Mouse (Mus musculus) urinary bladder, postnatal 4 days (tissue): ENCODE measurements around the gene Tspan14.

Experiments used
- DNase-seq, 2 experiments: peaks; one replicate each; pipeline ENCODE4 v3.0.0; 2021 to 2022; ENCODE audit warnings: low spot score in 2 of 2

The Tspan14 gene

DNA sequence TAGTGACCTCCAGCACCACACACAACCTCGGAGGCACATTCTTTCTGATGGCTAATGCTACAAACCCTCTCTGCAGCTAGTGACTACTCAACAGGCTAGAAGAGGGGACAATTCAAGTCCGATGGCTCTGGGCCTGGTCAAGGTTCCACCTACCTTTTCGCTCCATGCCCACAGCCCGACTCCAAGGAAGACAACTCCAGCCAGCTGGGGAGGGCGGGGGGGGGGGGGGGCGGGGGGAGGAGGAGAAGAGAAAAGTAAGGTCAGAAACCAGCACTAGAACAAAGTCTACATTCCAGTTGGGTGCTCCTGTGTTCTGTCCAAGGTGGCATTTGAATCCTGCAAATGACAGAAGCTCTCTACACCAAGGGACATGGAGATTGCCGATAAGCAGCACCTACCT lies 48.1 kb downstream of the Tspan14 start:
- DNase-seq: no peak

DNA sequence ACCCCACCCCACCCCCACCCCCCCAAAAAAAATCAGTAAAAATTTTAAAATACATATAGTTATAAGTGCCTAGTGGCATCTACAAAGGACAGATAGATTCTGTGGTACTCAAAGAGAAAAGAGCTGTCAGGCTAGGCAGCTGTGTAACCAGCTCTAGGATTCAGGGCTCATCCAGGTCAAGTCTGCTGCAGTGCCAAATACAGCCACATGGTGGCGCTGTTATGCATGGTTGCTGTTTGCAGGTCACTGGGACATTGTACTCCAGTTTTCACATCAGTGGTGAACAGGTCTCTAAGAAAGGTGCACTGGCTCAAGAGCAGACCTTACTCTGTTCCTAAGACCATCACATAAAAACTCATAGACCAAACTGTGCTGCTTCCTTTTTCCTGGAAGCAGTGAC lies 49.0 kb downstream of the Tspan14 start:
- DNase-seq: peak; percentile 78 to 91

- no peak for DNase-seq
Measured at GRCm38 (mm10) chr14:40916667-40917066, 49.9 kb downstream of the Tspan14 start.

- no peak for DNase-seq
Measured at GRCm38 (mm10) chr14:40915838-40916237, 50.8 kb downstream of the Tspan14 start.

GRCm38 (mm10) chr14:40914701-40915100 lies 51.9 kb downstream of the Tspan14 start:
- no peak for DNase-seq

GRCm38 (mm10) chr14:40913709-40914108 lies 52.9 kb downstream of the Tspan14 start:
- no peak for DNase-seq

DNA sequence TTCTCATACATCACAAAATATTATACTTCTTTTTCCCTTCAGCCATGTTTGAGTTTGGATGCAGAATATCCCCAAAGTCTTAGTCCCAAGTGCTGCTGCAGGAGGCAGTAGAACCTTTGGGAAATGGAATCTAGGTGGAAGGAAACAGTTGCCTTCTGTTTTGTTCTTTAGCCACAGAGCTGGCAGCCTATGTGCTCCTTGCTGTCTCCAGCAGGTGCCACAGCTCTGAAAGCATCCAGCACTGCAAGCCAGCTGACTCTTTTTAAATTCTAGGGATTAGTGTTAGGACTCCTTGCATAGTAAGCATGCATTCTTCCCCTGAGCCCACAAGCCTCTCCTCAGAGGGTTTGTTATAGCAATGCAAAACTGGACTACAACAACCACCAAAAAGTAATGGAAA lies 55.1 kb downstream of the Tspan14 start:
- no peak for DNase-seq

DNA sequence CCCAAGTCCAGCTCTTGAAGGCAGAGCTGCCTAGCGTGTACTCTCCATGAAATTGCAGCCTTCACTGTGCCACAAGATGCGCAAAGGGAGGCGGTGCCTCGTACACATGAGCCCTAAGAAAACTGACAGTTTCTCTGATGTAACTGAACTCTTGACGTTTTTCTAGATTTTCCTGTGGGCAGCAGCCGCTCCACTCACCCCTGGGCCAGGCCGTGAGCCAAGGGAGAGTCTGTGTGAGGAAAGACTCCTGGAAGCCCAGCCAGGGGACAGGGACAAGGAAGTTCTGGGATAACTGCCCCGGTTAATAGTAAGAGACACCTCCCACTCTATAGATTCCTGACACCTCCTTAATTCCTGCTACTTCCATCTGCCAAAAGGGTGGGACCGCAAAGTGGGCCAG lies 57.8 kb downstream of the Tspan14 start:
- no peak for DNase-seq

- no peak for DNase-seq
Measured at GRCm38 (mm10) chr14:40906770-40907169, 59.8 kb downstream of the Tspan14 start.

- DNase-seq: no peak
Measured at GRCm38 (mm10) chr14:40905813-40906212, 60.8 kb downstream of the Tspan14 start.

DNA sequence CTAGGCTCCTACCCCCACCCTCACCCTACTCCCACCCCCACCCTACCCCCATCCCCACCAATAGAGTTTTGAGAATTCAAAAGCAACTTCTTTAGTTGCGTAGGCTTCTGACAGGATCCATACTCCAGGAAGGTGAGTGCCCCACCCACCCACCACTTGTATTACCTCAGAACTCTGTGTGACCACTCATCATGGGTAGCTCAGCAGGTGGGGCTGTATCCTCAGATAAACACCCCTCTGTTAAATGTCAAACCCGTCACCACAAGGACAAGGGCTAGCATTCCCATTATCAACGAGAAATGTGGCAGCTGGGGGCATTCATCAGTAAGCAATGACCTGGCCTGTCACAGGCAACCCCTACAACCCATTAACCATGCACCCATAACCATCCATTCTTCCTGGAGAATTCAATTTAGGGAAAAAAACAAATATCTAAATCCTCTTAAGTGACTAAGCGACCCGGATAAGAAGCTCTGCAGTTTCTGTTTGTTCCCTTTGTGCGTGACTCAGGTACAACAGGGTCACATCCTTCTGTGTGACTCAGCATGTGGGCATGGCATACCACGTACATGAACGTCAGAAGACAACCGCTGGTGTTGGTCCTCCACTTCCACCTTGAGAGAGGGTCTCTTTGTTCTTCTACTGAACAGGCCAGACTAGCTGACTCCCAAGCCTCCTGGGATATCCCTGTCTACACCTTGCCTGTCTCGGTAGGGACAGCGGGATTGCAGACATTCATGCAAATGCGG lies 64.1 kb downstream of the Tspan14 start:
- DNase-seq: no peak

DNA sequence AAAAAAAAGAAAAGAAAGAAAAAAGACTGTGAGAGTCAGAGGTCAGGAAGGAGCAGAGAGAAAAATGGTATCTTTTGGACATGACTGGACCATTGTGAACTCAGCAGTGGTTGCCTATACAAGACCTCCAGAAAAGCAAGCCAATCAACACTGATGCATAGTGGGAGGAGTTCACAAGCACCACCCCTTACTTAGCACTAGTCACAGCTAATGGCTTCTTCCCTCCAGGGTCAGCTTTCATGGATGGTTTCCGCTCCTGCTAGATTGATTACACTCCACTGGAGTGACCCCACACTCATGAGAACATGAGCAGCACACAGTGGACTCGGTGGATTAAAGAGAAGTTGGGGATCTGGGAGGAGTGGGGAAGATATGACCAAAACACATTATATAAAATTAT lies 66.3 kb downstream of the Tspan14 start:
- no peak for DNase-seq

DNA sequence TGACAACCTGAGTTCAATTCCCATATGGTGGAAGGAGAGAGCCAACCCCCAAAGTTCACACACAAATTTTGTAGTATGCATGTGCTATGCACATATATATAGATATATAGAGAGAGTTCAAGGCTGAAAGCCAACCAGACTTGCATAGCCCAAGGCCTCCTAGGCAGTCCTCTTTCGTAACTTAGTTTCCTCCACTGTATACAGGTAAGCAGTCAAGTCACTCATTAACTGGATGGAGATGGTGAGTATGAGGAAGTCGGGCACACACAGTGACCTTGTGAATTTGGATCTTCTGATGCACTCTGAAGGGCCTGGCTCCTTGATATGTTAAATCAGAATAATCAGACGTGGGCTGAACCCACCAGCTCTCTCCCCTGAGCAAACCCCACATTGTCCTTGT lies 68.7 kb downstream of the Tspan14 start:
- DNase-seq: no peak

DNA sequence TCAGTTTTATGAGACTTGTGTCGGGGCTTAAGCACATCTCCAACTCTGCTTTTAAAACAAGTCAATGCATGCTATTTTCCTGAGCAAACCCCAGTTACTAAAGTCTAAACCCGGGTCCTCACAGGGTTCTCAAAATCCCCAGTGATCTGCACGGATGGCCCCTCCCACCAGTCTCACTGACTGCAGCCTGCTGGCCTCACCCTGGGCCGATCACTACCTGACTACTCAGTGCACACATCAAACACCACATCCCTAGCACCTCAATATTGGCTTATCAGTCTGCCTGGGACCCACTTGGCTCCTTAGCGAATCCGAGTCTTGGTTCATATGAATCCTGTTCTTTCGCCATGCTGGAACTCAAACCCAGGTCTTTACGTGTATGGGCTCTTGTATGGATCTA lies 70.9 kb downstream of the Tspan14 start:
- no peak for DNase-seq

DNA sequence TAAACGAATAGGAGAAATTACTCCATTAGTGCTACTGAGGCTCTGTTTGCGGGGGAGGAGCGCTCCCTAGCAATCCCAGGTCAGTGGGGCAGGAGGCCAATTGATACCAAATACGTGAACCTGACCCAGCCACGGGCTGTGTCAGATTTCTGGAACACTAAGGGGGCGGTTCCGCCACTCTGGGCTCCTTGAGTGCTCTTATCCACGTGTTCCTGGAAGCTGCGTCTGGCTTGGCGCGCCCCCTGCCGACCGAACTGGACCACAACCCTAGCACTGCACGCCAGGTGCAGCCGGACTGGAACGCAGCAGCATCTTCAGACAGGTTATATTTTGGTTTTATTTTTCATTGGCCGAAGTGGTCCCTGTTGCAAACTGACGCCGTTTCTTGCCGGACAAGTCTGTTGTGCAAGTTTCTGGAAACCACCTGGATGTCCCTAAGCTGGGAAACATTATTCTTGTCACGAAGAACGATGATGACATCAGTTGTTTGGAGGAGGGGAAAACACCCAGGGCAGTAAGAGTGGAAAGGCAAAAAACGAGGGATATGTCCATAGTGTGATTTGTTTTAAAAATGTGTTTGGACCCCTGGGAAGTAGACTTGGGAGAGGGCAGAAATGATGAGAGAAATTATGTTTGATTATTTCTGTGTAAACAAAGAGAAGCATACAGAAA lies 71.9 kb downstream of the Tspan14 start:
- DNase-seq: peak; percentile 69 to 82

- no peak for DNase-seq
Measured at GRCm38 (mm10) chr14:40893884-40894283, 72.7 kb downstream of the Tspan14 start.

DNA sequence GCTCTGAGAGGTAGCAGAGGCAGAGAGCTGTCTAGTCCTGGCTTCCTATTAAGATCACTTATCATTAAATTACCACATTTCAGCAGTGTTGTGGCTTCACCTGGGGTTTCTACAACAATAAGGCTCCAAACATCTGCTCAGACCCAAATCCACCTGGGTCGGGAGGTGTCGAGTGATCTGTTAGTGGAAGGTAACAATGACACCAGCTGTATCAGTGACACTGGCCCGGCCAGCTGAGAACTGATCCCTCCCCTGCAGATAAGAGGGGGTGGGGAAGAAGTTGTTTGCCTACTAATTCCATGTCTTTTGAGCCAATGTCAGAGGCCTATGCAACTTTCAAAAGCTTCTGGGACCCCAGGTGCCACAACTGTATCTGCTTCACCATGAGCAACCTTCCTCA lies 73.4 kb downstream of the Tspan14 start, which contains the start of gene Sh2d4b:
TSS of gene Sh2d4b (minus strand) at position 71 of the 400 bp plus-strand sequence.
- DNase-seq: no peak

GRCm38 (mm10) chr14:40892326-40892825 lies 74.2 kb downstream of the Tspan14 start:
- no peak for DNase-seq

DNA sequence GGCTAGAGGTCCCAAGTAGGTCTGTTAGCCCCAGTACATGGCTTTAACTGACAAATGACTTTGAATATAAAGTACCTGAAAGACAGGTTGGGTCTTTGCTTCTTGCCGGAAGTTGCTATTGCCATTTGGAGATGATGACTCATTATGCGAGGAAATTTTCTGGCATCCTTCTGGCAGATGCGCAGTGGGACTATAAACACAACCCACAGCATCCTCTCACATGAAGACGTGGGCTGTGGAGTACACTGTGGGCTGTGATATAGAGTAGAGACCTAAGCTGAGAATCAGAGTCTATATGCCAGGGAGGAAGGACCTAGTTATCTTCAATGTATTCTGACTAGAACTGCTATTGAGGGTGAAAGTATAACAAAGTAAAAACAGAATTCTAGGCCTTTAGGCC lies 75.1 kb downstream of the Tspan14 start:
- no peak for DNase-seq

DNA sequence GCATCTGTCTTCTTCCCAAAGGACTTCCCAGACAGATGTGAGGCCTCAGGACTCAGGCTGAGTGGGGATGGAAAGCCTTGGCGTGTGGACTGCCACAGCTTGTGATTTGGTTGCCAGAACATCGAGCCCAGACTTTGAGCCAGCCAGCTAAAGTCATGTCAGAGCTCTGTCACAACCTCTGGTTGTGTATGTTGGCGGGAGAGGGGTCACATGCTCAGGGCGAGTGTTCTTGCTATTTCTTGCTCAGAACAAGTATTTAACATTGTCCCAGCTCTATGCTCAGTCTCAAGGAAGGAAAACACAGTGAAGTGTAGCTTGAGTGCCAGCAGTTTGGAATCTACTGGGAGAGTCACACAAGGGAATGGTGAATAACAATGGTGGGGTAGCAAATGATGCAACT lies 76.9 kb downstream of the Tspan14 start:
- DNase-seq: peak in 1 of 2 experiments; percentile 48

DNA sequence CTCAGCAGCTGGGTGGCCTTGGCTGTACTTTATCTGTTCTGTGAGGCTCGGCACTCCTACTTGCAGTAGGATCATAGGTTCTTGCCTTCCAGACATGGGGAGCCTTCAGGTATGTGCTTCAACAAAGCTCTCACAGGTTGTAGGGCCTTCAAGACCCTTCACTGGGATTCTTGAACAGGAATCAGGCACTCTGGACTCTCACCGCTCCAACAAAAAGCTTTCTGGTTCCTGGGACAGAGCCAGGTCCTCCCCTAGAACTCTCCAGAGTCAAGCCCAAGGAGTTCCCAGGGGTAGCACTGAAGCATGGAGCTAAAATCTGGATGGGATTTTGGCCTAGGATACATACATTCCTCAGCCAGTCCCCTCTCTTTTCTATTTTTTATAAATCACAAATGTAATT lies 77.4 kb downstream of the Tspan14 start:
- no peak for DNase-seq

DNA sequence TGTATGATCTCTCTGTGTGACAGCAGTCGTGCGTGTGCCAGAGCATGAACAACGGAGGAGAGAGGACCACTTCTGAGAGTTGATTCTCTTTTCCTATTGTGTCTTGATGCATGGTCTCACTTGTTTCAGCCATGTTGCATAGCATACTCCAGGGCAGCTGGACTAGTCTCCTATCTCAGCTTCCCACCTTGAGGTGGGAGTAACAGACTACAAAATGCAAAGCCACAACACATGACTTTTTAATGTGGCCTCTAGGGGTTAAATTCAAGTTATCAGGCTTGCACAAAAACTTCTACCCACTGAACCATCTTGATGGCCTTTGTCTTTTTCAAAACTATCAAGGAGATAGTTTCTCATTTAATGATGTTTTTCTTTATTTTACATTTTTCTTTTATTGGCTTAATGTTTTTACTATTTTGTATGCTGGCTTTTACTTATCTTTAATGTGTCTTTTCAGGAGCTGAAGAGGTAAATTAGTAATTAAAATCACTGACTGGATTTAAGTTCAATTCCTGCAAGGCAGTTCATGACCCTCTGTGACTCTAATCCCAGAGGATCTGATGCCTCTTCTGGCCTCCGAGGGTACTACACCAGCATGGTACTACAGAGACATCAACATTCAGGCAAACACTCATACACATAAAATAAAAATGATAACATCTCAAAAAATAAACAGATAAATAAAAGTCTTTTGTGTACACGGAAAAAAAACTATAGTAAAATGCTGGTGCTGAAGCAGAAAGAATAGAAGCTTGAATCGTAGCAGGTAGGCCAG lies 80.0 kb downstream of the Tspan14 start:
- no peak for DNase-seq
